Mouse (Mus musculus) embryonic facial prominence, embryonic 13.5 days (tissue): ENCODE measurements around the gene Gnaq. TPM values are rescaled to one million over a fixed set of nuclear protein-coding genes. Genes with fewer than 3 reads are reported as not detected.
A peak's percentile ranks its signal among the peaks of the same experiment; 100 is the strongest.
"Not testable (repeated sequence)": the region's sequence is repeated elsewhere in the genome, so short reads cannot be mapped to it uniquely, and the experiment has no call there.

Source experiments
- ATAC-seq: fragments of 200-750 bp; cut with Nextera tagmentation; 2 replicates; pipeline ENCODE4 v1.8.0; 2017; ENCODE audit warnings: low read depth; ENCODE audit not compliant: insufficient number of reproducible peaks, insufficient read depth, low FRiP score, low TSS enrichment
- H3K27ac ChIP-seq: fragments of 300-500 bp; sonication (generic); 2 replicates; pipeline ENCODE4 v1.5.1; 2015; ENCODE audit warnings: moderate library complexity, mild to moderate bottlenecking, inconsistent platforms
- H3K27me3 ChIP-seq: fragments of 300-500 bp; sonication (generic); 2 replicates; pipeline ENCODE4 v1.6.1; 2015; ENCODE audit warnings: mild to moderate bottlenecking, inconsistent platforms
- H3K36me3 ChIP-seq: fragments of 300-500 bp; sonication (generic); 2 replicates; pipeline ENCODE4 v1.6.1; 2015; ENCODE audit warnings: mild to moderate bottlenecking, inconsistent platforms
- H3K4me1 ChIP-seq: fragments of 300-500 bp; sonication (generic); 2 replicates; pipeline ENCODE4 v1.6.1; 2015; ENCODE audit warnings: inconsistent platforms
- H3K4me2 ChIP-seq: fragments of 300-500 bp; sonication (generic); 2 replicates; pipeline ENCODE4 v1.6.1; 2015; ENCODE audit warnings: moderate library complexity, mild to moderate bottlenecking, inconsistent platforms
- H3K4me3 ChIP-seq: fragments of 300-500 bp; sonication (generic); 2 replicates; pipeline ENCODE4 v1.5.1; 2015; ENCODE audit warnings: mild to moderate bottlenecking, inconsistent platforms
- H3K9ac ChIP-seq: fragments of 300-500 bp; sonication (generic); 2 replicates; pipeline ENCODE4 v1.6.1; 2015; ENCODE audit warnings: mild to moderate bottlenecking, inconsistent platforms
- H3K9me3 ChIP-seq: fragments of 300-500 bp; sonication (generic); 2 replicates; pipeline ENCODE4 v1.6.1; 2016; ENCODE audit warnings: inconsistent platforms
- WGBS: fragments of 180-500 bp; shearing (Covaris S2); methylation state at CpG from one replicate; pipeline ENCODE4 v1.1.7; 2015; ENCODE audit warnings: mixed read lengths; 5-methylcytosine and 5-hydroxymethylcytosine counted together
- polyA plus RNA-seq: library from polyadenylated mRNA; unstranded; fragments of >200 nt; fragmentation: Nextera tagmentation; extraction: Ambion mirVana; gene quantifications from 2 replicates; pipeline ENCODE4 v1.2.1, GENCODE M21; 2015

Gene Gnaq
- 29.9 and 34.6 TPM in 2 replicates for polyA plus RNA-seq

GRCm38 (mm10) chr19:16132791-16132864, at the start of gene Gnaq:
Gene Gnaq (plus strand): TSS chr19:16132831.
- peak within 1 kb of the TSS; percentile 98 for H3K27ac ChIP-seq
- peak within 1 kb of the TSS; percentile 66 for H3K4me2 ChIP-seq
- H3K9me3 ChIP-seq: no peaks in the 10 kb centered on the region
- no peaks in the 10 kb centered on the region for H3K27me3 ChIP-seq
- ATAC-seq: no peak
- H3K9ac ChIP-seq: peak within 1 kb of the TSS; percentile 98
- WGBS: 0% methylated on average over 14 of the region's 14 CpGs
- H3K36me3 ChIP-seq: no peaks in the 10 kb centered on the region
- peaks cover 29% of the 10 kb centered on the region for H3K4me1 ChIP-seq
- H3K4me3 ChIP-seq: peak within 1 kb of the TSS; percentile 92

GRCm38 (mm10) chr19:16083981-16084630, 48.5 kb upstream of the Gnaq start:
- ATAC-seq: not testable (repeated sequence)
- WGBS: 95% methylated on average over 21 of the region's 21 CpGs

GRCm38 (mm10) chr19:16085248-16085647, 47.4 kb upstream of the Gnaq start:
- Histone ChIP-seq H3K4me1 (no peaks in the 10 kb centered on the region), H3K4me2 (no peak overlapping the region)

More at GRCm38 (mm10) chr19:16083981-16084630, 48.5 kb upstream of the Gnaq start:
- H3K27ac ChIP-seq, H3K9me3 ChIP-seq, H3K4me3 ChIP-seq, H3K4me2 ChIP-seq, H3K9ac ChIP-seq, H3K36me3 ChIP-seq, H3K4me1 ChIP-seq, H3K27me3 ChIP-seq: not testable (repeated sequence)

GRCm38 (mm10) chr19:16086154-16086553, 46.5 kb upstream of the Gnaq start:
- no peak for ATAC-seq
- H3K27me3 ChIP-seq: no peaks in the 10 kb centered on the region
- no peak overlapping the region for H3K4me3 ChIP-seq
- H3K4me1 ChIP-seq: no peaks in the 10 kb centered on the region
- peaks cover 4% of the 10 kb centered on the region; the same call in 1 of the 2 replicates for H3K9me3 ChIP-seq
- no peak overlapping the region for H3K9ac ChIP-seq
- no peak overlapping the region for H3K4me2 ChIP-seq
- no peaks in the 10 kb centered on the region for H3K36me3 ChIP-seq
- H3K27ac ChIP-seq: no peak overlapping the region

More at GRCm38 (mm10) chr19:16085248-16085647, 47.4 kb upstream of the Gnaq start:
- Histone ChIP-seq H3K4me3 (no peak overlapping the region), H3K27me3 (no peaks in the 10 kb centered on the region), H3K36me3 (no peaks in the 10 kb centered on the region), H3K9ac (no peak overlapping the region), H3K9me3 (peaks cover 6% of the 10 kb centered on the region; the same call in 1 of the 2 replicates), H3K27ac (no peak overlapping the region)
- 63% methylated on average over 4 of the region's 4 CpGs for WGBS
- ATAC-seq: no peak

- Histone ChIP-seq H3K9ac (no peak overlapping the region), H3K9me3 (peaks cover 3% of the 10 kb centered on the region; the same call in 1 of the 2 replicates), H3K4me1 (no peaks in the 10 kb centered on the region), H3K27ac (no peak overlapping the region), H3K4me3 (no peak overlapping the region), H3K27me3 (no peaks in the 10 kb centered on the region), H3K36me3 (no peaks in the 10 kb centered on the region), H3K4me2 (no peak overlapping the region)
- no peak for ATAC-seq
These were observed 46.0 kb upstream of the Gnaq start for GRCm38 (mm10) chr19:16086581-16086980.

GRCm38 (mm10) chr19:16087391-16087790, 45.2 kb upstream of the Gnaq start:
- H3K27me3 ChIP-seq: no peaks in the 10 kb centered on the region
- no peak overlapping the region for H3K4me2 ChIP-seq
- H3K9me3 ChIP-seq: no peaks in the 10 kb centered on the region
- no peak overlapping the region for H3K4me3 ChIP-seq
- H3K9ac ChIP-seq: no peak overlapping the region
- no peaks in the 10 kb centered on the region for H3K4me1 ChIP-seq
- ATAC-seq: no peak
- no peak overlapping the region for H3K27ac ChIP-seq
- H3K36me3 ChIP-seq: no peaks in the 10 kb centered on the region

- no peak overlapping the region for H3K4me2 ChIP-seq
- H3K4me3 ChIP-seq: no peak overlapping the region
- no peaks in the 10 kb centered on the region for H3K4me1 ChIP-seq
- no peaks in the 10 kb centered on the region for H3K36me3 ChIP-seq
- 66% methylated on average over 4 of the region's 4 CpGs for WGBS
- no peak overlapping the region for H3K9ac ChIP-seq
- no peaks in the 10 kb centered on the region for H3K9me3 ChIP-seq
- H3K27ac ChIP-seq: no peak overlapping the region
- no peaks in the 10 kb centered on the region for H3K27me3 ChIP-seq
- ATAC-seq: no peak
These were observed 39.0 kb upstream of the Gnaq start for GRCm38 (mm10) chr19:16093616-16094015.

GRCm38 (mm10) chr19:16109901-16110300, 22.7 kb upstream of the Gnaq start:
- Histone ChIP-seq H3K4me1 (no peaks in the 10 kb centered on the region), H3K4me3 (no peak overlapping the region), H3K4me2 (no peak overlapping the region), H3K9ac (no peak overlapping the region), H3K27me3 (no peaks in the 10 kb centered on the region), H3K27ac (no peak overlapping the region), H3K9me3 (no peaks in the 10 kb centered on the region), H3K36me3 (no peaks in the 10 kb centered on the region)
- ATAC-seq: no peak
- WGBS: 82% methylated on average over 3 of the region's 3 CpGs

- no peaks in the 10 kb centered on the region for H3K27me3 ChIP-seq
These were observed 22.0 kb upstream of the Gnaq start for GRCm38 (mm10) chr19:16110670-16111069.

GRCm38 (mm10) chr19:16113295-16113694, 19.3 kb upstream of the Gnaq start:
- no peak for ATAC-seq
- H3K4me3 ChIP-seq: no peak overlapping the region
- no peaks in the 10 kb centered on the region for H3K27me3 ChIP-seq
- H3K36me3 ChIP-seq: no peaks in the 10 kb centered on the region
- H3K27ac ChIP-seq: no peak overlapping the region
- no peaks in the 10 kb centered on the region for H3K4me1 ChIP-seq
- 72% methylated on average over 1 of the region's 1 CpGs for WGBS
- H3K9me3 ChIP-seq: no peaks in the 10 kb centered on the region
- H3K9ac ChIP-seq: no peak overlapping the region
- no peak overlapping the region for H3K4me2 ChIP-seq

More at GRCm38 (mm10) chr19:16110670-16111069, 22.0 kb upstream of the Gnaq start:
- no peaks in the 10 kb centered on the region for H3K4me1 ChIP-seq
- H3K4me3 ChIP-seq: no peak overlapping the region
- H3K27ac ChIP-seq: no peak overlapping the region
- no peak for ATAC-seq
- 75% methylated on average over 3 of the region's 3 CpGs for WGBS
- no peaks in the 10 kb centered on the region for H3K9me3 ChIP-seq
- H3K36me3 ChIP-seq: no peaks in the 10 kb centered on the region
- no peak overlapping the region for H3K4me2 ChIP-seq
- no peak overlapping the region for H3K9ac ChIP-seq

- Histone ChIP-seq H3K27ac (no peak overlapping the region), H3K4me1 (peaks cover 5% of the 10 kb centered on the region), H3K36me3 (no peaks in the 10 kb centered on the region), H3K27me3 (no peaks in the 10 kb centered on the region), H3K4me2 (no peak overlapping the region), H3K9ac (no peak overlapping the region), H3K4me3 (no peak overlapping the region), H3K9me3 (no peaks in the 10 kb centered on the region)
- 72% methylated on average over 4 of the region's 4 CpGs for WGBS
- no peak for ATAC-seq
These were observed 14.2 kb upstream of the Gnaq start for GRCm38 (mm10) chr19:16118421-16118820.

GRCm38 (mm10) chr19:16121301-16121700, 11.3 kb upstream of the Gnaq start:
- WGBS: 29% methylated on average over 2 of the region's 2 CpGs
- Histone ChIP-seq H3K9ac (no peak overlapping the region), H3K36me3 (no peaks in the 10 kb centered on the region), H3K27me3 (no peaks in the 10 kb centered on the region), H3K4me3 (no peak overlapping the region), H3K4me1 (peaks cover 5% of the 10 kb centered on the region), H3K27ac (no peak overlapping the region), H3K4me2 (no peak overlapping the region), H3K9me3 (no peaks in the 10 kb centered on the region)
- no peak for ATAC-seq

GRCm38 (mm10) chr19:16128715-16129114, 3.9 kb upstream of the Gnaq start:
- H3K27ac ChIP-seq: no peak overlapping the region
- 46% methylated on average over 5 of the region's 5 CpGs for WGBS

More at GRCm38 (mm10) chr19:16128715-16129114, 3.9 kb upstream of the Gnaq start:
- H3K9ac ChIP-seq: no peak overlapping the region
- H3K9me3 ChIP-seq: no peaks in the 10 kb centered on the region
- H3K36me3 ChIP-seq: no peaks in the 10 kb centered on the region
- H3K27me3 ChIP-seq: no peaks in the 10 kb centered on the region
- H3K4me1 ChIP-seq: peaks cover 16% of the 10 kb centered on the region
- H3K4me3 ChIP-seq: no peak overlapping the region
- no peak for ATAC-seq
- no peak overlapping the region for H3K4me2 ChIP-seq
